Mouse (Mus musculus): Measurements from ENCODE around the gene Tvp23b. TPM values are rescaled to one million over a fixed set of nuclear protein-coding genes. Genes with fewer than 3 reads are reported as not detected.

The Tvp23b gene
- polyA plus RNA-seq, 1 experiment = 2.7 TPM

DNA sequence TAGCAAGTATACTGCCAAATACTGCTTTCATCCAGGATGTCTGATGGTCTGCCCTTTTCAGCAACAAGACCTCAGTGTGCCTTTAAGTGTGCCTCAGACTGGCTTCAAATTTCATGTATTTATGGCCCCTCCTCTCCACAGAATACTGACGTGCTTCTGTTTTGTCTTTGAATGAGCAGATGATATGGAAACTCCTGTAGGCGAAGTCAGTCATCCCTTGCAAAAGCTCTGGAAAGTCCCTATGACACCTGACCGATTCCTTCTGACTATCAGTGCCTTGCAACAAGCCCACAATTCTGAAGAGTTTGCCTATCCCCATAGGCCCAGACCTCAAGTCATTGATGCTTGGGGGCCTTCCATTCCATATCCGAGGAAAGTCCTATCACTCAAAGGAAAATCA, 2.8 kb upstream of the Tvp23b start:
- no peak for TF ChIP-seq GATA1 (IDR thresholded peaks at IDR 0.05; ENCODE audit: low read length)

DNA sequence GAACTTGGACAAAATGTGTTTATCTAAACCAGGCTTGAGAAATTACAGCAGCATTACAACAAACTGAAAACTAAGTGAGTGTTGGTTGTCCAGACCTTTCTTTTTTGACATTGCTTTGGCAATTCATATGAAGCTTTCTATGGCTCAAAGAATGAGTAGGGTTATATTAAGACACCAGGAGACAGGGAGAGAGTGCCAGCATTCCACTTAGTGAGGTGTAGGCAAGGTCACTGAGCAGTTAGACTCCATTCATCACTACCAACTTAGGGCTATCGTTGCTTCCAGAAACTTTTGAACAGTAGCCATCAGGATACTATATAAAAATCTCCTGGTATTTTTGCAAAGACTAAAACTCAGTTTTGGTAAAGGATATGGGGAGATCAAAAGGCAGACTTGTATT, 1.9 kb upstream of the Tvp23b start:
- TF ChIP-seq GATA1 (IDR thresholded peaks at IDR 0.05; ENCODE audit: low read length) = no peak

DNA sequence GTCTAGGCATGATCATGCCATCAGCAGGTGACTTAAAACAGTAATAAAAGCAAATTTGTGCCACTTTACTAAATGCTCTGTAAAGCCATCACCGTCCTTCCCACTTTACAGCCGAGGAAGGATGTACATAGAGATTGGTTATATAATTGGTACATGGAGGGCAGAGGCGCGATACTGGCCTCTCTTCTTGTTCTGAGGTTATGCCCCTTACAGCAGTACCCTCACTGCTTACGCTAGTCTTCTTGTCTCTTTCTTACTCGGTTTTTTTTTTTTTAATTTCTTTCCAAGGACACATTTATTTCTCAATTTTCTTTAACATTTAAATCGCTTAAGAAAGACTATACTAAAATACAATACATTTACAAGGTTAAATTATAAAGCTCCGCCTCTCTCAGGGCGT, 527 bp upstream of the Tvp23b start:
- TF ChIP-seq GATA1 (IDR thresholded peaks at IDR 0.05; ENCODE audit: low read length) = no peak

DNA sequence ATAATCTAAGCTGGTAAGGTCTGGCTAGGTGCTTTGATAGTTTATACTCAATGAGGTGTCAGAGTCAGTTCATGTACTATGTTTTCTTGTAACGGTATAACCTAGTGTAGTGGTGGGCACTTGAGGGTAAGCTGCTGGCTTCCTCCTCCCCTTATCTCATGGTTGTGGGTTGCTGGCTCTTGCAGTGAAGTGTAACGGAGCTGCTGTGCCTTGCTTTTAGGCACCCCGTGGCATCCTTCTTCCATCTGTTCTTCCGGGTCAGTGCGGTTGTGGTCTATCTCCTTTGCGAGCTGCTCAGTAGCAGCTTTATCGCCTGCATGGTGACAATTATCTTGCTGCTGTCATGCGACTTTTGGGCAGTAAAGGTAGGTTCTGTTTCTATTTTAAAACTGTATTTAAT, 4.2 kb downstream of the Tvp23b start:
- no peak for TF ChIP-seq GATA1 (IDR thresholded peaks at IDR 0.05; ENCODE audit: low read length)

DNA sequence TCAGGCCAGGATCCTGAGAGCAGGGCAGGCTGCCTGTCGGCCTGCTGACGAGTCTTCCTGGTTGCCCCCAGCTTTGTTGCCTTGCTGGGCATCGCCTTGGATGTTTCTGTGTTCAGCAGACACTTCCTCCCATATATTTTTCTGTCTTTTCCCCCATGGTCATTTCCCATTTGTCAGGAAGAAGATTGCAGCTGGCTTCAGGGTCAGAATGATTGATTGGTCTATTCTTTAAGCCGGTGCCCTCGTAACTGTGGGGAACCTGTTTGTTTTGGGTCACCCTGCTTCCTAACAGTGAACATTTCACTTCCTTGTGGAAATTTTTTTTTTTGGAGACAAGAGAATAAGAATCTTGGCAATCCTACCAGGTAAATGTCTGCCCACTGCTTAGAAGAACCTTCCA, 6.1 kb downstream of the Tvp23b start:
- TF ChIP-seq GATA1 (IDR thresholded peaks at IDR 0.05; ENCODE audit: low read length) = no peak

DNA sequence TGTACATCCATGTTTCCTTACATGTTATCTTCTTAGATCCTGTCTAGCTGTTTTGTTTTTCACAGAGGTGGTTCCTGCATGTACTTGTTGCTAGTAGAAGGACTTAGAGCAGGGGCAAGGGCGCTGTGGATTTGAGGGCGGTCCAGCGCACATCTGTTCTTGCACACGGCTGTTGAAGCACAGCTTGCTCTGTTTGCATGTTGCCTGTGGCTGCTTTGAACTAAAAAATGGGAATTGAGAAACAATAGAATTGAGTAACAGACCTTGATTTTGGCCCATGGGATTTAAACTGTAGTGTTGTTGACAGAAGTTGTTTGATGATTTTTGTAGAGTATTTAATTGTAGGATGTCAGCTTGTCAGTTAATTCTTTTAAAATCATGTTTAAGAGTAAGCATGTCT, 11.5 kb downstream of the Tvp23b start:
- no peak for TF ChIP-seq GATA1 (IDR thresholded peaks at IDR 0.05; ENCODE audit: low read length)

DNA sequence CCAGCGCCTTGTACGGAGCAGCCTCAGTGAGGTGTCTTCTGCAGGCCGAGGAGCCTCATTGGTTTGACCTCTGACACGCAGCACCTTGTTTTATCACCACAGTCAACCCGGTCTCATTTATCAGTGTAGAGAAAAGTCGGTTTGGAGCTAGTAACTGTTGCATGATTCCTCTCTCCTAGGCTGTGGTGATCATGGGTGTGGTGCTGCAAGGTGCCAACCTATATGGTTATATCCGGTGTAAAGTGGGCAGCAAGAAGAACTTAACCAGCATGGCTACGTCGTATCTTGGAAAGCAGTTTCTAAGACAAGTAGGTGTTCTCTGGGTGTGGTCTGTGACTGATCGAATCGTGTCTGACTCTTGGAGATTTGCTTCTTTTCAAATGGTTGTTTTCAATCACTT, 12.5 kb downstream of the Tvp23b start:
- no peak for TF ChIP-seq GATA1 (IDR thresholded peaks at IDR 0.05; ENCODE audit: low read length)

DNA sequence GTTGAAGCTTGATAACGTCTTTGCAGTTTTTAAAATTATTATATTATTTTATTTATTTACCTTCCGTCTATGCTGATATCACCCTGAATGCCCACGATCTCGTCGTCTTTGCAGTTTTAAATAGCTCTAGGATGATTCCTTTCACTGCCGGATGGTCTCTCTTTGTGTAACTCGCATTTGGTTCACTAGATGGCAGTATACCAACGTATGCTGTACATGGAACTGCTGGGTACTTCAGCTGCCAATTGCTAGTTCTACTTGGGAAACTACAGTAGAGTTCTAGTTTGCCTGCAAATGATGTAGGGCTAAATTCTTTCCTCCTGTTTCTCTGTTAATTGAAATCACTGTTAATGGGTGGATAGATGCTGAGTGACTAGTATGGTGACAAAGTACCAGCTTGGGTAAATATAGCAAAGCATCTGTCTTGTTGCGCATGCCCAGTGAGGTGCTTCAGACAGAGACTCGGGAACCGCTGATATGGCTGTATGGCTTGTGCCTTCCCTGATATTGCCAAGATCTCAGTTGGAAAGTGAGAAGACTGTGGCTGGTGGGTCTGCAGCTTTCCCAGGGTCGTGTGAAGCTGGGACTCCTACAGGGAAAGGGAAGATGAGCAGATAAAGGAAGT, 22.6 kb downstream of the Tvp23b start:
- no peak for TF ChIP-seq GATA1 (IDR thresholded peaks at IDR 0.05; ENCODE audit: low read length)

DNA sequence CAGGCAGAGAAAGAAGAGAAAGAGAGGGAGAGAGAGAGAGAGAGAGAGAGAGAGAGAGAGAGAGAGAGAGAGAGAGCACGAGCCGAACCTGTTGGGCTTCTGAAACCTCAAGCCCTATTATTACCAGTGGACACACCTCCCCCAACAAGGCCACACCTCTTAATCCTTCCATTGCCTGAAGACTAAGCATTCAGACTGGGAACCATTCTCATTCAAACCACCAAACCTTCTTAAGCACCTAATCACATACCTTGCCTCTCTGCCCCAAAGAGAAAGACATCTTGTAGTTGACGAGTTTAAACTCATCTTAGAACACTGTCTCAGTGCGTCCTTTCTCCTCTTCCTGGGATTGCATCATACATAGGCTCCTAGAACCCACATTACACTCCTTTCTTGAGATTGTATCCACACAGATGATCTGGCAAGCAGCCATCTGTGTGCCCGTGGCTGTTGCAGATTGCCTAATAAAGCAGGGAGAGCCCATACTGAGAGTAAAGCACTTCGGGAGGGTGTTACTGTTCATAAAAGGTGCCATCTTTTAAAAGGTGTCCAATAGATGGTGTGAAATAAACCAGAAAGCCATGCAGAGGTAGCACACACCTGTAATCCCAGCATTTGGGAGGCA, 24.7 kb downstream of the Tvp23b start:
- TF ChIP-seq GATA1 (IDR thresholded peaks at IDR 0.05; ENCODE audit: low read length) = no peak

DNA sequence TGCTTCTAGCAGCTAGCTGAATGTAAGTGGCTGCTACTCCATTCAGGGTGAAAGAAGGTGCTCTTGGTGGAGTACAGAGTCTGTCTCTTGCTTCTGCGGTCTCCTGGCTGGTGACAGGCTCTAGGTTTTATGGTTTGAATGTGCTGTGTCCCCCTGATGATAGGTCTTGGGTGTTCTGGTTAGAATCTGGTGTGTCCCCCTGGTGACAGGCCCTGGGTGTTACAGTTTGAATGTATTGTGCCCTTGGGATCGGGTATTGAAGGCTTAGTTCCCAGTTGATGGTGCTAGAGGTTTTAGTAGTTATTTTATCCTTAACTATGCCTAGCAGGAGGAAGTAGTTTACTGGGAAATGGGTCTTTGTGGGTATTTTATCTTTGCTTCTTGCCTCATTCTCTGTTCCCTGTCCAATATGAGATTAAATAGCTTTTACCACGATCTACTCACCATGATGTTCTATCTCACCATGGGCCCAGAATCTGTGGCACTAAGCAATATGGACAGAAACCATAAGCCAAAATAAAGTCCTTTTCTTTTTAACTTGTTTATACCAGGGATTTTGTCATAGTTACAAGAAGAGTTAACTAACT, 30.6 kb downstream of the Tvp23b start:
- no peak for TF ChIP-seq GATA1 (IDR thresholded peaks at IDR 0.05; ENCODE audit: low read length)

DNA sequence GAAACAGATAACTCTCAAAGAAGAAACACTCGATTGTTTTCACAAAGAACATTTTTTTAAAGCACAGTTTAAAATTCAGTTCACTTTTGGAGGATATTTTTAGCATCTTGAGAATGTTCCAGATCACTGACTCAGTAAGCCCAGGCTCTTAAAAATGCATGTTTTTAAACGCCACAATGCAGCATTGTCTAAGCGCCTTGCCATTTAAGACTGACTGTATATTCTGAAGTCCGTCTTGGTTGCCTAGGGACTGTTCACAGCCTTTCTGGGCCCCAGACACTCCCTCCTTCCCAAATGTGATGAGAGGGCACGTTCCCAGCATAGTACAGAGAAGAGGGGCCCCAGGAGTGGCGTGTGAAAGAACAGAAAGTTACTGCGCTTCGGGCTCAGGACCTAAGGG, 32.1 kb downstream of the Tvp23b start:
- TF ChIP-seq GATA1 (IDR thresholded peaks at IDR 0.05; ENCODE audit: low read length) = no peak

DNA sequence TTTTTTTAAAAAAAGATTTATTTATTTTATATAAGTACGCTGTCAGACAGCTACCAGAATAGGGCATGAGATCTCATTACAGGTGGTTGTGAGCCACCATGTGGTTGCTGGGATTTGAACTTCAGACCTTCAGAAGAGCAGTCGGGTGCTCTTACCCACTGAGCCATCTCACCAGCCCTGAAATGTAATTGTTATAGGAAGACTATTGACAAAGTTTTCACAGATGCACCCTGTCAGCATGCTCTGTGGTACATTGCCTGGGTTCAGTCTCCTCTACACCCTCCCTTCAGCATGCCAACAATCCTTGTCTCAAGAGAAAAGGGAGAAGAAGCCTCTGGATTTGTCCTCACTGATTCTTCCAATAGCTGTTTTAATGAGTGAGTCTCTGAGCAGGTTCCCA, 33.9 kb downstream of the Tvp23b start:
- no peak for TF ChIP-seq GATA1 (IDR thresholded peaks at IDR 0.05; ENCODE audit: low read length)

DNA sequence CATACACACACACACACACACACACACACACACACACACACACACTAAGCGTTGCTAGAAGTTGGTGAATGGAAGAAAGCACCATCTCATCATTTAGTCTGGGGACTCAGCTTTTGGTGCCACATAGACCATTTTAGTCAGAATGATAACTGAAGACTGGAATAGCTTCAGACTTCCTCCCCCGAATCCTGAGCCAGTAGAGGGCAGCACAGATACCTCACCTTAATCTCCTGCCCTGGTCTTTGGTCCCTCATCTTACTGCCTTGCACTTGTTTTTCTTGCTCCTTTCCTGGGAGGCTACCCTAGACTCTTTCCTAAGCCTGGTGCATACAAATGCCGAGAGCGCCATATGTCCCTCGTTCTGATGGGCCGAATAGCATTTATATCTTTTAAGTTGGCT, 35.3 kb downstream of the Tvp23b start:
- no peak for TF ChIP-seq GATA1 (IDR thresholded peaks at IDR 0.05; ENCODE audit: low read length)

DNA sequence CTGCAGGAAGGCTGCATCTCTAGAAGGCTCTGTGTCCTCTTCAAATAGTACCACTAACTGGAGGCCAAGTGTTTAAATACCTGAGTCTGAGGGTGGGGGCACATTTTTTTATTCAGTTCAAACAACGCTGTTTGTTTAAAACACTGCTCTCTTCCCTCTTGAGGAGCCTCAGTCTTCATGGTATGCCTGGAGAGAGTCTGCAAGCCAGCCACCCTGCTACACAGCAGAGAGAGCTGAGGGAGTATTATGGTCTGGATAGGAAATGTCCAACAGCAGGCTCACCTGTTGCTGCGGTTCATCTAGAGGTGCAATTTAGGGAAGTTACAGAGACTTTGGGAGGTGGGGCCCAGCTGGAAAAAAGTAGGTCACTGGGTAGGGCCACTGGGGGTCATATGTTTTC, 36.2 kb downstream of the Tvp23b start:
- no peak for TF ChIP-seq GATA1 (IDR thresholded peaks at IDR 0.05; ENCODE audit: low read length)

DNA sequence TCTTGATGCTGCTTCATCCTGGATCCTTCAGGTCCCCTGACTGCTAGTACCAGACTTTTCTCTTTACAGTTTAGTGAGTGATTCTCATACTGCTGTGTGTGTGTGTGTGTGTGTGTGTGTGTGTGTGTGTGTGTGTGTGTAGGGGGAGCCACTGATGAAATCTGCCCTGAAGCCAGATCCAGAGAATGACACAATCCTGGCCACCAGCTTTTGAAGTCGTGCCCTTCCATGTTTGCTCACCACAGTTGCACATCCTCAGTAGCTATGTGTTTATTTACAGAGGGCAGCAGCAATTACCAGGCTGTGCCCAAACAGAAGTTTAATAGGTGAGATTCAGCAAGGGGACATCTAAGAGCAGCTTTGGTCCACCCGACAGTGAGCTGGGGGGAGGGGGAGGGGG, 37.5 kb downstream of the Tvp23b start:
- TF ChIP-seq GATA1 (IDR thresholded peaks at IDR 0.05; ENCODE audit: low read length) = no peak

DNA sequence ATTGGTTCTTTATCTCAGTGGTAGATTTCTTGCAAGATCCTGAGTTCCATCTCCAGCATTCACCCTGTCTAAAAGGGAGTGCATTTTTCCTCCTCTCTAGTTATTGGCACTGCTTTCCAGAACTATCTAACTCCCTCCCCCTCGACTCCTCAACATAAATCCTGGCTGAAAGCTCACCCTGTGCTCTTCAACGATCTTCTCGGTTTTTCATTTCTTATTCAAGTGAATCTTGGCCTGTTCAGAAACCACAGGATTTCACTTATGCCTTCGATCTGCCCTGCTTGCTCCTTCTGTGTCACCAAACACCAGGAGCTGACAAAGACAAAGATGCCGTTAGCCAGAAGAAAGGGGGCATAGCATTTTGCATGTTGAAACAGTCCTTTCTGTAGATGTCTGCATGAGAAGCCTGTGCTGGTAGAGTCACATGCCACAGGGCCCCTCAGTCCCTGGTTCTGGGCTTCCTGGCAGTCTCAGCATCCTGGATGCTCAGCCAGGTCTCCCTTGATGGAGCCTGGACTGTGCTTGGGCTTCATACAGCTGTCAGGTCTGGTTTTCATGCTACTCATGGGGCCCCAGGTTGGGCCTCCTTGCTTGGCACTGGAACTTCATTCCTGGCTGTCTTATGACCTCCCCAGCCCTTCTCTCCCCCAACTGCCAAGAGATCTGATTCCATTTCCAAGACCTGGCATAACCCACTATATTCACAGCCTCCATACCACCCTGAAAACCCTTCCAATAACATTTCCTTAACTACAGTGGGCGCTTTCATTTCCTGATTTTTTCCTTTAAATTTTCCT, 40.9 kb downstream of the Tvp23b start:
- TF ChIP-seq GATA1 (IDR thresholded peaks at IDR 0.05; ENCODE audit: low read length) = no peak

DNA sequence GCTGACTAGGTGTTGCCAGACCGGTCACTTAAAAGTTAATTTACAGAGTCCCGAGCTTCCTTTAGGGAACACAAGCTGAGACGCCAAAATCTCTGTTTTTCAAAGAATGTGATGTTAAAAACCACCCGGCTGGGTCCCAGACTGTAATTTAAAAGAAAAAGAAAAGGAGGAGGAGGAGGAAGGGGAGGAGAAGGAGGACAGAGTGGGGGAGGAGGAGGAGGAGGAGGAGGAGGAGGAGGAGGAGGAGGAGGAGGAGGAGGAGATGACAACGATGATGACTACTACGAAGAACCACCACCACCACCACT, 41.4 kb downstream of the Tvp23b start:
- no peak for TF ChIP-seq GATA1 (IDR thresholded peaks at IDR 0.05; ENCODE audit: low read length)

Data from G1E-ER4 (cell line).